14 mouse cellular contexts compared by ENCODE assay signal in the genomic region with DNA sequence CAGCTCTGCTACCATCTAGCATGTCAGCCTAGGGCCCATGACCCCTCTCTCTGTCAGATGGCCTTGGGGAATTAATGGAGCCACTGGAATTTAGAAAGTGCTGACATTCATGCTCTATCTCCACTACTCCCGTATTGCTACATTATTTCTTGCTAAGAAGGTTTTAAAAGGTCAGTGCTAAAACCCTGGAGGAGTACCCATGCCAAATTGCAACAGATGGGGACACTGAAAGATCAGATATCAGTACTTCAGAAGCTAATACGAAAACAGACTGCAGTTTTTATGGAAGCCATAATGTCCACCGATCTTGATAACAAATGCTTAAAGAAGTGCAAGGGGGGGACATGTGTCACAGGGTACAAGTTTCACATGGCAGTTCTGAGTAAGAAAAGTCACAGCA.
"Had no signal": no experiment of that assay in that cellular context is flagged by ENCODE, and none has a peak within 500 bp of the region (broad histone marks: within the 10 kb centered on the region; RNA-seq: fewer than 3 reads in every experiment).

No protein-coding gene starts in this region.

- H3K27me3 ChIP-seq: midbrain, embryonic 13.5 days; midbrain, embryonic 15.5 days; neural tube, embryonic 12.5 days; stomach, embryonic 15.5 days had no signal

- H3K9me3 ChIP-seq: midbrain, embryonic 13.5 days; midbrain, embryonic 15.5 days; neural tube, embryonic 12.5 days; stomach, embryonic 15.5 days had no signal

- H3K4me1 ChIP-seq: midbrain, embryonic 15.5 days; neural tube, embryonic 12.5 days; stomach, embryonic 15.5 days had no signal

- H3K9ac ChIP-seq: lung, embryonic 14.5 days; midbrain, embryonic 13.5 days; midbrain, embryonic 15.5 days; neural tube, embryonic 12.5 days; stomach, embryonic 15.5 days had no signal

- H3K36me3 ChIP-seq: midbrain, embryonic 13.5 days; midbrain, embryonic 15.5 days; neural tube, embryonic 12.5 days; stomach, embryonic 15.5 days had no signal

- H3K27ac ChIP-seq: midbrain, embryonic 13.5 days; midbrain, embryonic 15.5 days; neural tube, embryonic 12.5 days; stomach, embryonic 15.5 days; stomach, postnatal 0 days had no signal

- DNase-seq: lung, adult 18-20 months; lung, embryonic 14.5 days; lung, postnatal 10 days; lung, postnatal 4 days; right cerebral cortex, postnatal 14 days; thymus, adult 2 months; thymus, postnatal 25 days; thymus, postnatal 4 days had no signal

- H3K4me2 ChIP-seq: lung, embryonic 14.5 days; midbrain, embryonic 11.5 days; midbrain, embryonic 13.5 days; midbrain, embryonic 15.5 days; neural tube, embryonic 12.5 days; stomach, embryonic 15.5 days had no signal

- ATAC-seq: midbrain, embryonic 15.5 days had no signal

- H3K4me3 ChIP-seq: midbrain, embryonic 13.5 days; midbrain, embryonic 15.5 days; neural tube, embryonic 12.5 days; stomach, embryonic 15.5 days had no signal
